Mouse (Mus musculus) stomach, postnatal 0 days (tissue): ENCODE data around the gene Fsip1. TPM values are rescaled to one million over a fixed set of nuclear protein-coding genes. Genes with fewer than 3 reads are reported as not detected.

Experiments used
- ATAC-seq: fragments of 200-750 bp; cut with Nextera tagmentation; 2 replicates; pipeline ENCODE4 v1.8.0; 2017; ENCODE audit not compliant: low FRiP score, low TSS enrichment
- DNase-seq: peaks from one replicate; pipeline ENCODE4 v3.0.0-alpha.2; 2016; ENCODE audit warnings: low spot score
- H3K27ac ChIP-seq: fragments of 300-500 bp; sonication (generic); replicated peaks from 2 replicates; pipeline ENCODE4 v1.5.1; 2014; ENCODE audit warnings: mild to moderate bottlenecking, control low read depth
- H3K27me3 ChIP-seq: fragments of 300-500 bp; sonication (generic); 2 replicates; pipeline ENCODE4 v1.6.1; 2014; ENCODE audit warnings: low read length; ENCODE audit not compliant: control insufficient read depth, insufficient read depth
- H3K36me3 ChIP-seq: fragments of 300-500 bp; sonication (generic); 2 replicates; pipeline ENCODE4 v1.6.1; 2014; ENCODE audit warnings: low read length, mixed read lengths; ENCODE audit not compliant: control insufficient read depth, insufficient read depth
- H3K4me1 ChIP-seq: fragments of 300-500 bp; sonication (generic); replicated peaks from 2 replicates; pipeline ENCODE4 v1.6.1; 2014; ENCODE audit warnings: antibody characterized with exemption; ENCODE audit not compliant: control insufficient read depth, insufficient read depth
- H3K4me2 ChIP-seq: fragments of 300-500 bp; sonication (generic); replicated peaks from 2 replicates; pipeline ENCODE4 v1.6.1; 2014; ENCODE audit warnings: low read depth, mild to moderate bottlenecking, control low read depth, moderate library complexity
- H3K4me3 ChIP-seq: fragments of 300-500 bp; sonication (generic); 2 replicates; pipeline ENCODE4 v1.5.1; 2014; ENCODE audit warnings: low read depth, low read length, control low read depth
- H3K9ac ChIP-seq: fragments of 300-500 bp; sonication (generic); 2 replicates; pipeline ENCODE4 v1.6.1; 2014; ENCODE audit warnings: mild to moderate bottlenecking, low read length, control low read depth, mixed read lengths
- H3K9me3 ChIP-seq: fragments of 300-500 bp; sonication (generic); 2 replicates; pipeline ENCODE4 v1.6.1; 2016; ENCODE audit warnings: low read length; ENCODE audit not compliant: control insufficient read depth
- CTCF ChIP-seq: IDR thresholded peaks from 2 replicates; pipeline ENCODE4 v1.5.1; 2016; ENCODE audit warnings: antibody characterized with exemption, low read depth, mild to moderate bottlenecking, moderate library complexity
- EP300 ChIP-seq: optimal IDR thresholded peaks from 2 replicates; pipeline ENCODE3; 2016; ENCODE audit warnings: antibody characterized with exemption
- WGBS: fragments of 180-500 bp; shearing (Covaris S2); extraction: QIAGEN DNeasy Blood & Tissue Kit; methylation state at CpG from one replicate; pipeline ENCODE4 v1.1.7; 2014; 5-methylcytosine and 5-hydroxymethylcytosine counted together
- polyA plus RNA-seq: library from polyadenylated mRNA; unstranded; fragments of >200 nt; fragmentation: Nextera tagmentation; extraction: Ambion mirVana; gene quantifications from 2 replicates; pipeline ENCODE4 v1.2.1, GENCODE M21; 2015

Gene Fsip1
- polyA plus RNA-seq, 1 experiment from 2014 or later: 0.07 TPM

DNA sequence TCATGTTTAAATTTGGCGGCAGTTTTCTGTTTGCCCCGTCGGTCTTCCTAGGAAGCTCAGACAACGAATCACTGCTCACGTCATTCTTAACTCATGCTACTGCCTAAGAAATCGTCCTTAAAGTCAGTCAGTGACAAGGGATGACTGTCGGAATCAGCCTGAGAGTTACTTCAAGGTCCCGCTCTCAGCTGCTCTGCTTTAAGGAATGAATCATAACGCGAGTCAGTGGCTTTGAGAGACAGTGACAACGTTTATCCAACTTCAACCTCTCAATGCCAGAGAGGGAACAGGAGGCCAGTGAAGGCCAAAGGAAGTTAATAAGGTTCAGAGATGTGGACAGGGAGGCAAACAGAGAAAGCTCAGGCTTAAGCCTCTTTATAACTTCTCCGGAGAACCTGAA is 7.8 kb downstream of the Fsip1 start:
- Histone ChIP-seq H3K4me2 (no peak overlapping the region), H3K9me3 (no peaks in the 10 kb centered on the region), H3K9ac (no peak overlapping the region), H3K4me3 (no peak overlapping the region), H3K27me3 (no peaks in the 10 kb centered on the region), H3K4me1 (no peaks in the 10 kb centered on the region), H3K36me3 (no peaks in the 10 kb centered on the region), H3K27ac (no peak overlapping the region)
- TF ChIP-seq EP300: no peak
- TF ChIP-seq CTCF: no peak
- ATAC-seq (no peak), DNase-seq (no peak)
- WGBS: 51% methylated on average over 12 of the region's 12 CpGs

DNA sequence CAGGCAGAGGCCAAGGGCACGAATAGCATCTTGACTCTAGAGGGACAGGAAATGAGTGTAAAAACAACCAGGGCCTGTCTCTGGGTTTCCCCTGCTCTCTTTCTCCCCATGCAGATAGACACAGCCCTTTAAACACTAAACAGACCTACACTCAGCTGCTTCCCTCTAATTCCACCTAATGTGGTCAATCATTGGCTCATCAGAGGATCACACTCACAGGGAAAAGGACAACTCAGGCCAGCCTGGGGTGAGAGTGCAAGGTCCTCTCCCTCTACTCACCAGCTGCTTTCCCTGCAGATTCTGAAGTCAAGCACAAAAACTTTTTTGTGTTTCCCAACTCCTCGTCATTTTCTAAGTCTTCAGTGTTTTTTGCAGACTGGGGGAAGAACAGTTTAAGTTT is 8.8 kb downstream of the Fsip1 start:
- Histone ChIP-seq H3K4me1 (no peaks in the 10 kb centered on the region), H3K4me3 (no peak overlapping the region), H3K36me3 (no peaks in the 10 kb centered on the region), H3K27ac (no peak overlapping the region), H3K27me3 (no peaks in the 10 kb centered on the region), H3K4me2 (no peak overlapping the region), H3K9ac (no peak overlapping the region), H3K9me3 (no peaks in the 10 kb centered on the region)
- no peak for ATAC-seq
- DNase-seq: no peak
- TF ChIP-seq EP300 (no peak), CTCF (no peak)
- WGBS: 40% methylated on average over 2 of the region's 2 CpGs

DNA sequence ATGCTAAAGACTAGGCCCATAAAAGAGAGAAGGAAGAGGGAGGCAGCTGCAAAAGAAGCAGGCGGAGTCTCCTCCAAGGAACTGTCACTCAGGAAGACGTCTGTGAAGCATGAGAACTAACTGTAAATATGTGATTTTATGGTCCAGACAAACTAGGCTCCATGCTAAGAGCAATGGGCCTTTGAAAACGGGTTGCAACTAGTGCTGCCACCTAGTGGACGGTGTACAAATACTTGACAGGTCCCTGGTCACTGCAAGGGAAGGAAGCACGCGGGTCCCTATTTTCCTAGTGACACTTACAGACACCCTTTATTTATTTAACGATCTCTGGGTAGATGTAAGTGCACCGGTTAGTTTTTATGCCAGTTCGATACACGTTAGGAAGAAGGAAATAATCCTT is 10.9 kb downstream of the Fsip1 start:
- TF ChIP-seq CTCF: peak; percentile 91
- TF ChIP-seq EP300: no peak
- Histone ChIP-seq H3K4me2 (no peak overlapping the region), H3K4me3 (no peak overlapping the region), H3K27me3 (no peaks in the 10 kb centered on the region), H3K27ac (no peak overlapping the region), H3K9me3 (no peaks in the 10 kb centered on the region), H3K9ac (no peak overlapping the region), H3K36me3 (no peaks in the 10 kb centered on the region), H3K4me1 (no peaks in the 10 kb centered on the region)
- DNase-seq: peak; percentile 77
- 0 out of 2 replicates have a peak, but pooled peaks have one; percentile 29 for ATAC-seq
- WGBS: 12% methylated on average over 10 of the region's 10 CpGs

DNA sequence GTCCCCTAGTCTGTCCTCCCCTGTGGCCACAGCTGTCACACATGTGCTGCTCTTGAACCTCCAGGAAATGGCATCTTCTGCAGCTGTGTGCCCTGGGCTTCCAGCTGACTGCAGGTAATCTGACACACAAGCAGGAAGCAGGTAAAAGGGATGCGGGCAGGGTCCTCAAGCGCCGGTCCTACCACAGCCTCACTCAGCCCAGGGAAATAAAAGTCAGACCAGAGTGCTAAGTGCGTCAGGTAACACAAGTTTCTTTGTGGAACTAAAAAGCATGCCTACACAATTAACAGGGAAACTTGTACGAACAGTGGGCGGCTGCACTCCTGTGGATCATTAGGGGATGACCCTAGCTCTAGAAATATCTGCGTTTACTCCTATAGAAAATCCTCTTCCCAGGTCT is 20.6 kb downstream of the Fsip1 start:
- Histone ChIP-seq H3K4me3 (no peak overlapping the region), H3K27me3 (no peaks in the 10 kb centered on the region), H3K27ac (no peak overlapping the region), H3K36me3 (no peaks in the 10 kb centered on the region), H3K9me3 (no peaks in the 10 kb centered on the region), H3K4me2 (no peak overlapping the region), H3K4me1 (no peaks in the 10 kb centered on the region), H3K9ac (no peak overlapping the region)
- TF ChIP-seq CTCF: no peak
- TF ChIP-seq EP300: no peak
- WGBS: 79% methylated on average over 7 of the region's 7 CpGs
- DNase-seq (no peak), ATAC-seq (no peak)

DNA sequence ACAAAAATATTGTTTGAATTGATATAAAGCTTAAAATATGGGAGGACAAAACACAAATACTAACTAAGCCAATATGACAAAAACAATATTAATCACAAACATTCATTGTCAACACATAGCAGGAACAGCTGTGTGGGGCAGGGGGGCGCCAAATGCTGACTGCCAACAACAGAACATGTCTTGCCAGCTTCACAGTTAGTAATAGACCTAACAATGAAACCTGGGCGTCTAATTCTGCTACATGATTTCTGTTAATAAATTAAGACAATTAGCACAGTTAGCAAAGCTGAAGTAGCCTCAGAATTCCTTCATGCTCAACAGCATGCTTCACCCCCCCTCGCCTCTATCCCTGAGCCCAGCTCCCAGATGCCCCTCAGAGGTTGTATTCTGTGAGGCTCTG is 21.2 kb downstream of the Fsip1 start:
- no peak overlapping the region for H3K4me2 ChIP-seq
- H3K36me3 ChIP-seq: no peaks in the 10 kb centered on the region
- no peak for TF ChIP-seq EP300
- TF ChIP-seq CTCF: no peak
- WGBS: 64% methylated on average over 3 of the region's 3 CpGs
- H3K9ac ChIP-seq: no peak overlapping the region
- DNase-seq: no peak
- H3K27ac ChIP-seq: no peak overlapping the region
- no peaks in the 10 kb centered on the region for H3K9me3 ChIP-seq
- H3K27me3 ChIP-seq: no peaks in the 10 kb centered on the region
- ATAC-seq: no peak
- H3K4me3 ChIP-seq: no peak overlapping the region
- no peaks in the 10 kb centered on the region for H3K4me1 ChIP-seq

DNA sequence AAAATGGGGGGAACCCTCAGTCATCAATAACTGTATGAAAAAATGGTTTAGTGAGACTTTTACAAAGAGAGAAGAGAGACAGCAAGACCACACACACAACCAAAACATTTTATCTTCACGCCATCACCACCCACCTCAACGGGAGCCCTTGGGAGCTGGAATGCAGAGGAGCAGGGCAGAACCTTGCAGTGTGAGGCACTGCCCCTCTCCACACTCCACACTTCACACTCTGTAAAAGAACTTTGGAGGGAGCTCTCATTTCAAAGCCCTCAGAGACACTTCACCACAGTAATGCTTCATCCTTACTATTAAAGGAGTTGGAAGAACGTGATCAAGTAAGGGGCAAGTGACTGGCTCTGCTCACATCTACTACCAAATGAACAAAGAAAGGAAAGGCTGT is 26.2 kb downstream of the Fsip1 start:
- WGBS: 60% methylated on average over 3 of the region's 3 CpGs
- Histone ChIP-seq H3K4me2 (no peak overlapping the region), H3K27me3 (no peaks in the 10 kb centered on the region), H3K27ac (no peak overlapping the region), H3K9me3 (no peaks in the 10 kb centered on the region), H3K9ac (no peak overlapping the region), H3K4me1 (no peaks in the 10 kb centered on the region), H3K36me3 (no peaks in the 10 kb centered on the region), H3K4me3 (no peak overlapping the region)
- ATAC-seq: no peak
- TF ChIP-seq EP300 (no peak), CTCF (no peak)
- no peak for DNase-seq
